In the genomic region with DNA sequence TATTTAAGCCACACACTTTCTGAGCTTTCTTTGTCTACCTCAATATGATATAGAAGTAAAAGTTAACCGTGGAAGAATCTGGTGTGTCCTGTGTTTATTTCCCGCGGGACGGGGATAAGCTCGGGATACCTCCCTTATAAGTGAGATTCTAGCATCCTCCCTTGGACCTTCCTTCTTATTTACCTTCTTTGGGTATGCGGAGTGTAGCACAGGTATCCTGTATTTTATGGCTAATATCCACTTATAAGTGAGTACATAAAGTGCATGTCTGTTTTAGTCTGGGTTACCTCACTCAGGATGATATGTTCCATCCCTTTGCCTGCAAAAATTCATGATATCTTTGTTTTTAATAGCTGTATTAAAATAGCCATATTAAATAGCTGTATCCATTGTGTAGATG, we compare ENCODE assay signal across 16 mouse cellular contexts. TPM values are rescaled to one million over a fixed set of nuclear protein-coding genes. Genes with fewer than 3 reads are reported as not detected.
DNase-seq lines count a peak whose midpoint lies in the region; ATAC-seq and TF ChIP-seq lines count a peak whose summit lies in the region.
"Not testable (repeated sequence)": the region's sequence is repeated elsewhere in the genome, so short reads cannot be mapped to it uniquely, and the experiment has no call there.
"Had no signal": no experiment of that assay in that cellular context is flagged by ENCODE, and none has a peak within 500 bp of the region (broad histone marks: within the 10 kb centered on the region; RNA-seq: fewer than 3 reads in every experiment).

No protein-coding gene starts in this region.

- not testable (repeated sequence) for H3K36me3 ChIP-seq in embryonic facial prominence, embryonic 15.5 days; forebrain, postnatal 0 days (ENCODE audit: insufficient read depth); heart, postnatal 0 days (replicated peaks; ENCODE audit: control insufficient read depth, insufficient read depth, low read length); hindbrain, postnatal 0 days (ENCODE audit: insufficient read depth, low read length); kidney, postnatal 0 days (ENCODE audit: insufficient read depth, low read length); lung, embryonic 16.5 days (ENCODE audit: control insufficient read depth, insufficient read depth, low read length); midbrain, embryonic 16.5 days (ENCODE audit: control insufficient read depth, insufficient read depth, low read length); stomach, embryonic 15.5 days

- not testable (repeated sequence) for DNase-seq in forebrain, postnatal 0 days; heart, postnatal 0 days (ENCODE audit: low spot score); hindbrain, postnatal 0 days (ENCODE audit: low spot score); kidney, postnatal 0 days (ENCODE audit: low spot score)

- H3K4me1 ChIP-seq in embryonic facial prominence, embryonic 15.5 days; forebrain, postnatal 0 days (ENCODE audit: insufficient read depth); heart, postnatal 0 days (ENCODE audit: control insufficient read depth, insufficient read depth); hindbrain, postnatal 0 days (ENCODE audit: insufficient read depth, low read length); kidney, postnatal 0 days (replicated peaks; ENCODE audit: insufficient read depth, low read length); lung, embryonic 16.5 days (replicated peaks; ENCODE audit: control insufficient read depth, insufficient read depth, low read length); midbrain, embryonic 16.5 days (ENCODE audit: control insufficient read depth, insufficient read depth, low read length); stomach, embryonic 15.5 days: not testable (repeated sequence)

- not testable (repeated sequence) for H3K9ac ChIP-seq in embryonic facial prominence, embryonic 15.5 days; forebrain, postnatal 0 days; heart, postnatal 0 days (replicated peaks; ENCODE audit: low read depth, low read length); hindbrain, postnatal 0 days (replicated peaks; ENCODE audit: low read length); kidney, postnatal 0 days (ENCODE audit: low read depth, low read length); lung, embryonic 16.5 days (ENCODE audit: low read length); midbrain, embryonic 16.5 days (ENCODE audit: low read depth, low read length); stomach, embryonic 15.5 days

- H3K27me3 ChIP-seq in embryonic facial prominence, embryonic 15.5 days; forebrain, postnatal 0 days (ENCODE audit: insufficient read depth, low read length); heart, postnatal 0 days (ENCODE audit: control insufficient read depth, insufficient read depth, low read length); hindbrain, postnatal 0 days (ENCODE audit: insufficient read depth, low read length); kidney, postnatal 0 days (ENCODE audit: insufficient read depth, low read length); lung, embryonic 16.5 days (ENCODE audit: control insufficient read depth, insufficient read depth, low read depth, low read length); midbrain, embryonic 16.5 days (ENCODE audit: control insufficient read depth, insufficient read depth, low read depth, low read length); stomach, embryonic 15.5 days (replicated peaks): not testable (repeated sequence)

- 31% methylated on average over 6 of the region's 6 CpGs for WGBS in embryonic facial prominence, embryonic 15.5 days
- 53% methylated on average over 6 of the region's 6 CpGs for WGBS in forebrain, postnatal 0 days
- 43% methylated on average over 6 of the region's 6 CpGs for WGBS in heart, postnatal 0 days
- WGBS in hindbrain, postnatal 0 days: 42% methylated on average over 6 of the region's 6 CpGs
- 38% methylated on average over 6 of the region's 6 CpGs for WGBS in kidney, postnatal 0 days
- WGBS in lung, embryonic 16.5 days: 19% methylated on average over 6 of the region's 6 CpGs
- 37% methylated on average over 6 of the region's 6 CpGs for WGBS in midbrain, embryonic 16.5 days
- 42% methylated on average over 6 of the region's 6 CpGs for WGBS in stomach, embryonic 15.5 days

- not testable (repeated sequence) for ATAC-seq in embryonic facial prominence, embryonic 15.5 days (ENCODE audit: insufficient number of reproducible peaks, low FRiP score, low TSS enrichment, low read depth); forebrain, postnatal 0 days; heart, postnatal 0 days (ENCODE audit: insufficient read depth, low read depth); hindbrain, postnatal 0 days; kidney, postnatal 0 days (replicated peaks; ENCODE audit: low FRiP score, low read depth); lung, embryonic 16.5 days (ENCODE audit: low read depth); midbrain, embryonic 16.5 days; stomach, embryonic 15.5 days (ENCODE audit: insufficient read depth, low FRiP score, low read depth)

- TF ChIP-seq EP300 in heart, postnatal 0 days (IDR thresholded peaks at IDR 0.05; ENCODE audit: low read depth): not testable (repeated sequence)

- peak overlapping the region; percentile 36 for H3K4me2 ChIP-seq in embryonic facial prominence, embryonic 15.5 days (replicated peaks)
- 0 out of 2 replicates have a peak overlapping the region, but pooled peaks have one; percentile 19 for H3K4me2 ChIP-seq in forebrain, postnatal 0 days (ENCODE audit: low read depth)
- peak overlapping the region; percentile 40 for H3K4me2 ChIP-seq in heart, postnatal 0 days (ENCODE audit: low read depth, low read length)
- peak overlapping the region; percentile 29; the same call in 1 of the 2 replicates for H3K4me2 ChIP-seq in hindbrain, postnatal 0 days (ENCODE audit: low read depth, low read length)
- H3K4me2 ChIP-seq in kidney, postnatal 0 days (ENCODE audit: low read length): peak overlapping the region; percentile 28; the same call in 1 of the 2 replicates
- peak overlapping the region; percentile 27; the same call in 1 of the 2 replicates for H3K4me2 ChIP-seq in lung, embryonic 16.5 days (ENCODE audit: low read depth, low read length)
- peak overlapping the region; percentile 41 for H3K4me2 ChIP-seq in midbrain, embryonic 16.5 days (ENCODE audit: low read length)
- peak overlapping the region; percentile 41 for H3K4me2 ChIP-seq in stomach, embryonic 15.5 days

- not testable (repeated sequence) for TF ChIP-seq CTCF in forebrain, postnatal 0 days (IDR thresholded peaks at IDR 0.05; ENCODE audit: low read depth); heart, postnatal 0 days (IDR thresholded peaks at IDR 0.05; ENCODE audit: low read depth); kidney, postnatal 0 days (IDR thresholded peaks at IDR 0.05; ENCODE audit: low read depth)
- peak; percentile 1 for TF ChIP-seq CTCF in hindbrain, postnatal 0 days (IDR thresholded peaks at IDR 0.05; ENCODE audit: low read depth)

- H3K27ac ChIP-seq in embryonic facial prominence, embryonic 15.5 days (replicated peaks); forebrain, postnatal 0 days (ENCODE audit: low read depth, low read length); heart, postnatal 0 days (ENCODE audit: low read depth); hindbrain, postnatal 0 days; kidney, postnatal 0 days; lung, embryonic 16.5 days (ENCODE audit: low read length); midbrain, embryonic 16.5 days (ENCODE audit: low read length); stomach, embryonic 15.5 days: not testable (repeated sequence)

- not testable (repeated sequence) for H3K9me3 ChIP-seq in embryonic facial prominence, embryonic 15.5 days (replicated peaks); forebrain, postnatal 0 days (ENCODE audit: low read length); heart, postnatal 0 days (replicated peaks; ENCODE audit: control insufficient read depth, low read length); hindbrain, postnatal 0 days (ENCODE audit: low read length); kidney, postnatal 0 days (replicated peaks; ENCODE audit: low read length); lung, embryonic 16.5 days (ENCODE audit: control insufficient read depth, low read length); midbrain, embryonic 16.5 days (replicated peaks; ENCODE audit: control insufficient read depth, low read length, poor library complexity, severe bottlenecking); stomach, embryonic 15.5 days

- H3K4me3 ChIP-seq in embryonic facial prominence, embryonic 15.5 days (replicated peaks); forebrain, postnatal 0 days (ENCODE audit: low read depth, low read length); heart, postnatal 0 days (ENCODE audit: low read depth, low read length); hindbrain, postnatal 0 days (ENCODE audit: low read length); kidney, postnatal 0 days (replicated peaks; ENCODE audit: low read depth, low read length); lung, embryonic 16.5 days (ENCODE audit: low read length); midbrain, embryonic 16.5 days (ENCODE audit: low read depth, low read length); stomach, embryonic 15.5 days (replicated peaks): not testable (repeated sequence)

RNA-seq across cellular contexts. Expression of gene Nts, which starts 54.8 kb away (rescaled TPM):
- polyA plus RNA-seq in embryonic facial prominence, embryonic 15.5 days (2015; fragmentation: Nextera tagmentation; extraction: Ambion mirVana): 7.6 and 8.6 TPM in 2 replicates
- total RNA-seq in forebrain, postnatal 0 days (2014; rRNA removed): 70.8 and 102 TPM in 2 replicates
- polyA plus RNA-seq in forebrain, postnatal 0 days (2015; fragmentation: Nextera tagmentation; extraction: Ambion mirVana): 141 and 143 TPM in 2 replicates
- 13.8 and 15.2 TPM in 2 replicates for total RNA-seq in heart, postnatal 0 days (2014; rRNA removed; ENCODE audit: low replicate concordance)
- polyA plus RNA-seq in heart, postnatal 0 days (2015; fragmentation: Nextera tagmentation; extraction: Ambion mirVana): 16.0 and 19.3 TPM in 2 replicates
- 10.1 and 17.8 TPM in 2 replicates for total RNA-seq in hindbrain, postnatal 0 days (2014; rRNA removed)
- 22.4 and 23.4 TPM in 2 replicates for polyA plus RNA-seq in hindbrain, postnatal 0 days (2015; fragmentation: Nextera tagmentation; extraction: Ambion mirVana)
- polyA plus RNA-seq in kidney, postnatal 0 days (2015; fragmentation: Nextera tagmentation; extraction: Ambion mirVana): 26.6 and 29.4 TPM in 2 replicates
- 1.4 TPM in 2 replicates for polyA plus RNA-seq in lung, embryonic 16.5 days (2015; fragmentation: Nextera tagmentation; extraction: Ambion mirVana)
- polyA plus RNA-seq in midbrain, embryonic 16.5 days (2015; fragmentation: Nextera tagmentation; extraction: Ambion mirVana): 16.0 and 18.2 TPM in 2 replicates
- polyA plus RNA-seq in stomach, embryonic 15.5 days (2015; fragmentation: Nextera tagmentation; extraction: Ambion mirVana): 0.51 and 0.89 TPM in 2 replicates
- total RNA-seq: adrenal gland, adult 18-20 months; gastrocnemius, adult 8-10 months; granulocyte monocyte progenitor cell, adult 5-6 weeks; megakaryocyte progenitor cell, adult 5-6 weeks; monocyte, adult 5-6 weeks; neutrophil, adult 5-6 weeks had no signal
- polyA plus RNA-seq: erythroblast, embryonic 14.5 days; liver, embryonic 13.5 days had no signal
